Mouse (Mus musculus): ENCODE measurements around the gene Akap8. TPM values are rescaled to one million over a fixed set of nuclear protein-coding genes. Genes with fewer than 3 reads are reported as not detected.

Akap8 gene
- total and polyA plus RNA-seq, 3 experiments, result 77.9 to 127 (median 101) TPM

DNA sequence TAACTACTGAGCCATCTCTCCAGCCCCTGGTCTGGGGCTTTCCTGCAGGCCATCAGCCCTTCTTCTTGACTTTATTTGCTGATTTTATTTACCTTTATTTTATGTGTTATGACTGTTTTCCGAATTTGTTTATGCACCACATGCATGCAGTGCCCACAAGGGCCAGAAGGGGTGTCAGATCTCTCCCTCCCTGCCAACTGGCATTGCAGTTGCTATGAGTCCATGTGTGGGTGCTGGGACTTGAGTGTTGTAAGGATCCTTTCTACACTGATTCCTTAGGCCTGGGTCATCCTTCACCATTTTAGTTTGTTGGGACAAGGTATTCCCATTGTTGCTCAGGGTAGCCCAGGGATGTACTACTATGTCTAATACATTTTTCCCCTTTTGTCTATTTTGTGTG is 22.9 kb downstream of the Akap8 start:
- TF ChIP-seq TAL1 (IDR thresholded peaks at IDR 0.05; ENCODE audit: low read length), result no peak
- peak; percentile 8 to 26 (median 26); a peak in 3 of 6 replicates for TF ChIP-seq CTCF (IDR thresholded peaks at IDR 0.05 in 2 of 3, conservative IDR thresholded peaks at IDR 0.05 in 1 of 3; ENCODE audit: control insufficient read depth in 1 of 3, insufficient read depth in 1 of 3, low read depth in 2 of 3, low read length in 3 of 3, poor library complexity in 1 of 3, severe bottlenecking in 1 of 3)
- H3K79me2 ChIP-seq (ENCODE audit: control insufficient read depth, insufficient read depth, low read length, poor library complexity), result no peaks in the 10 kb centered on the region

GRCm38 (mm10) chr17:32295901-32296300 is 25.1 kb downstream of the Akap8 start:
- no peaks in the 10 kb centered on the region for H3K4me1 ChIP-seq (ENCODE audit: control insufficient read depth in 1 of 2, insufficient read depth in 2 of 2, low read length in 2 of 2)
- H3K9ac ChIP-seq (ENCODE audit: control insufficient read depth, low read depth, low read length, poor library complexity, severe bottlenecking), result no peak overlapping the region
- no peaks in the 10 kb centered on the region for H3K36me3 ChIP-seq (ENCODE audit: control insufficient read depth in 1 of 2, insufficient read depth in 2 of 2, low read length in 2 of 2)
- no peak for DNase-seq (ENCODE audit: low read depth, low spot score)
- no peaks in the 10 kb centered on the region for H3K79me2 ChIP-seq (ENCODE audit: control insufficient read depth, insufficient read depth, low read length, poor library complexity)
- TF ChIP-seq ETS1 (IDR thresholded peaks at IDR 0.05; ENCODE audit: low read depth, low read length), result no peak
- TF ChIP-seq MYC (IDR thresholded peaks at IDR 0.05; ENCODE audit: low read depth, low read length), result no peak
- TF ChIP-seq ELF1 (IDR thresholded peaks at IDR 0.05; ENCODE audit: low read depth, low read length), result no peak
- no peak for TF ChIP-seq ZC3H11A (IDR thresholded peaks at IDR 0.05; ENCODE audit: low read depth, low read length)
- TF ChIP-seq E2F4 (IDR thresholded peaks at IDR 0.05; ENCODE audit: borderline replicate concordance, low read depth, low read length), result no peak
- no peak for TF ChIP-seq HCFC1 (IDR thresholded peaks at IDR 0.05; ENCODE audit: low read depth, low read length)
- TF ChIP-seq CHD2 (IDR thresholded peaks at IDR 0.05; ENCODE audit: low read length), result no peak
- no peak for TF ChIP-seq TAL1 (IDR thresholded peaks at IDR 0.05; ENCODE audit: low read length)
- no peak for TF ChIP-seq MYB (IDR thresholded peaks at IDR 0.05; ENCODE audit: low read depth, low read length)
- TF ChIP-seq USF2 (IDR thresholded peaks at IDR 0.05; ENCODE audit: borderline replicate concordance in 1 of 2, insufficient read depth in 1 of 2, low read depth in 1 of 2, low read length in 2 of 2), result no peak
- TF ChIP-seq ZKSCAN1 (IDR thresholded peaks at IDR 0.05; ENCODE audit: low read depth, low read length), result no peak
- TF ChIP-seq SMC3 (IDR thresholded peaks at IDR 0.05; ENCODE audit: low read depth, low read length), result no peak
- no peak for TF ChIP-seq KAT2A (conservative IDR thresholded peaks at IDR 0.05; ENCODE audit: low read depth, low read length)
- no peak for TF ChIP-seq RCOR1 (IDR thresholded peaks at IDR 0.05; ENCODE audit: low read depth, low read length)
- H3K9me3 ChIP-seq (replicated peaks; ENCODE audit: insufficient read depth, low read length), result no peaks in the 10 kb centered on the region
- H3K4me3 ChIP-seq (ENCODE audit: control insufficient read depth in 1 of 2, insufficient read depth in 1 of 2, low read depth in 2 of 2, low read length in 2 of 2), result no peak overlapping the region
- H3K27me3 ChIP-seq (ENCODE audit: control insufficient read depth in 1 of 2, insufficient read depth in 2 of 2, low read length in 2 of 2), result no peaks in the 10 kb centered on the region
- no peak overlapping the region for H3K27ac ChIP-seq (ENCODE audit: control insufficient read depth, low read depth, low read length)

More for the DNA sequence above, 22.9 kb downstream of the Akap8 start:
- Histone ChIP-seq H3K27ac (ENCODE audit: control insufficient read depth, low read depth, low read length) (no peak overlapping the region), H3K4me3 (ENCODE audit: control insufficient read depth in 1 of 2, insufficient read depth in 1 of 2, low read depth in 2 of 2, low read length in 2 of 2) (no peak overlapping the region), H3K9me3 (replicated peaks; ENCODE audit: insufficient read depth, low read length) (no peaks in the 10 kb centered on the region), H3K4me1 (ENCODE audit: control insufficient read depth in 1 of 2, insufficient read depth in 2 of 2, low read length in 2 of 2) (no peaks in the 10 kb centered on the region), H3K36me3 (ENCODE audit: control insufficient read depth in 1 of 2, insufficient read depth in 2 of 2, low read length in 2 of 2) (no peaks in the 10 kb centered on the region), H3K27me3 (ENCODE audit: control insufficient read depth in 1 of 2, insufficient read depth in 2 of 2, low read length in 2 of 2) (no peaks in the 10 kb centered on the region), H3K9ac (ENCODE audit: control insufficient read depth, low read depth, low read length, poor library complexity, severe bottlenecking) (no peak overlapping the region)
- no peak for DNase-seq (ENCODE audit: low read depth, low spot score)

DNA sequence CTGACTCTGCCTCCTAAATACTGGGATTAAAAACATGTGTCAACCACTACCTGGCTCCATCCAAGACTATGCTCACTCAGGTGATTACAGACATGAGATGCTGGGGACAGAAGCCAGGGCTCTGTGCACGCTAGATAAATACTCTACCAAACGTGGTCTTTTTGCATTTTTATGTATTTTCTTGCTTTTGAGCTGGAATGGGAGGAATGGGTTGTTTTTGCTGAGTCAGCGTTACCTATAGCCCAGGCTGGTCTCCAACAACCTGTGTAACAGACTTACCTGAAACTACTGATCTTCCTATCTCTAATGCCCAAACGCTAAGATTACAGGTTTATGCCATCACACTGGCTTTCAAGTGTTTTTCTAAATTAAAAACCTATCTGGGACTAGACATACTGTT is 25.9 kb downstream of the Akap8 start:
- TF ChIP-seq RCOR1 (IDR thresholded peaks at IDR 0.05; ENCODE audit: low read depth, low read length) (no peak), MAFK (IDR thresholded peaks at IDR 0.05; ENCODE audit: borderline replicate concordance, low read depth, low read length) (peak; percentile 97)
- Histone ChIP-seq H3K27me3 (ENCODE audit: control insufficient read depth in 1 of 2, insufficient read depth in 2 of 2, low read length in 2 of 2) (no peaks in the 10 kb centered on the region), H3K4me3 (ENCODE audit: control insufficient read depth in 1 of 2, insufficient read depth in 1 of 2, low read depth in 2 of 2, low read length in 2 of 2) (no peak overlapping the region), H3K9ac (ENCODE audit: control insufficient read depth, low read depth, low read length, poor library complexity, severe bottlenecking) (no peak overlapping the region), H3K79me2 (ENCODE audit: control insufficient read depth, insufficient read depth, low read length, poor library complexity) (no peaks in the 10 kb centered on the region), H3K36me3 (ENCODE audit: control insufficient read depth in 1 of 2, insufficient read depth in 2 of 2, low read length in 2 of 2) (no peaks in the 10 kb centered on the region), H3K9me3 (replicated peaks; ENCODE audit: insufficient read depth, low read length) (no peaks in the 10 kb centered on the region), H3K27ac (ENCODE audit: control insufficient read depth, low read depth, low read length) (no peak overlapping the region), H3K4me1 (ENCODE audit: control insufficient read depth in 1 of 2, insufficient read depth in 2 of 2, low read length in 2 of 2) (no peaks in the 10 kb centered on the region)
- DNase-seq (ENCODE audit: low read depth, low spot score), result no peak
